Mouse (Mus musculus) liver (tissue): ENCODE data around the gene Vta1.
A peak's percentile ranks its signal among the peaks of the same experiment; 100 is the strongest.

Experiments
- DNase-seq: peaks from one replicate; pipeline ENCODE4 v3.0.0-alpha.2; 2020; ENCODE audit warnings: mixed read lengths

The Vta1 gene

GRCm38 (mm10) chr10:14705072-14706066, at the start of gene Vta1, which contains the start of gene Nmbr:
TSS of gene Vta1 (minus strand) at chr10:14705560.
TSS of gene Nmbr (plus strand) at chr10:14705591.
- DNase-seq = peak; percentile 94

- no peak for DNase-seq
These were observed 28.9 kb upstream of the Vta1 start for GRCm38 (mm10) chr10:14734285-14734684.

- no peak for DNase-seq
These were observed 20.3 kb upstream of the Vta1 start for GRCm38 (mm10) chr10:14725671-14726070.

- DNase-seq = no peak
These were observed 12.8 kb upstream of the Vta1 start, which contains the start of gene Gje1 for GRCm38 (mm10) chr10:14718114-14718513. TSS of gene Gje1 (minus strand) at chr10:14718214.

GRCm38 (mm10) chr10:14703830-14704420, 1.4 kb downstream of the Vta1 start:
- DNase-seq = no peak

GRCm38 (mm10) chr10:14703239-14703638, 2.1 kb downstream of the Vta1 start:
- DNase-seq = no peak

- no peak for DNase-seq
These were observed 15.0 kb downstream of the Vta1 start for GRCm38 (mm10) chr10:14690349-14690748.

- no peak for DNase-seq
These were observed 16.4 kb downstream of the Vta1 start for GRCm38 (mm10) chr10:14688785-14689442.

GRCm38 (mm10) chr10:14685663-14686062, 19.7 kb downstream of the Vta1 start:
- DNase-seq = no peak

- DNase-seq = no peak
These were observed 39.2 kb downstream of the Vta1 start for GRCm38 (mm10) chr10:14666147-14666546.

GRCm38 (mm10) chr10:14660875-14661274, 44.5 kb downstream of the Vta1 start:
- DNase-seq = no peak

- DNase-seq = no peak
These were observed 65.7 kb downstream of the Vta1 start for GRCm38 (mm10) chr10:14639635-14640034.

GRCm38 (mm10) chr10:14639043-14639442, 66.3 kb downstream of the Vta1 start:
- DNase-seq = no peak

GRCm38 (mm10) chr10:14625706-14626105, 79.7 kb downstream of the Vta1 start:
- DNase-seq = no peak

GRCm38 (mm10) chr10:14619156-14619555, 86.2 kb downstream of the Vta1 start:
- DNase-seq = no peak

- DNase-seq = no peak
These were observed 87.1 kb downstream of the Vta1 start for GRCm38 (mm10) chr10:14618301-14618700.

- no peak for DNase-seq
These were observed 89.9 kb downstream of the Vta1 start for GRCm38 (mm10) chr10:14615441-14615840.

GRCm38 (mm10) chr10:14607597-14607996, 97.8 kb downstream of the Vta1 start:
- DNase-seq = no peak
